Mouse (Mus musculus): ENCODE measurements around the gene Mesp1.
"Not testable (repeated sequence)": the region's sequence is repeated elsewhere in the genome, so short reads cannot be mapped to it uniquely, and the experiment has no call there.

Gene Mesp1

GRCm38 (mm10) chr7:79789812-79790211, 3.8 kb downstream of the Mesp1 start:
- not testable (repeated sequence) for DNase-seq

GRCm38 (mm10) chr7:79786295-79786694, 7.3 kb downstream of the Mesp1 start:
- DNase-seq: peak; percentile 45 to 84

DNA sequence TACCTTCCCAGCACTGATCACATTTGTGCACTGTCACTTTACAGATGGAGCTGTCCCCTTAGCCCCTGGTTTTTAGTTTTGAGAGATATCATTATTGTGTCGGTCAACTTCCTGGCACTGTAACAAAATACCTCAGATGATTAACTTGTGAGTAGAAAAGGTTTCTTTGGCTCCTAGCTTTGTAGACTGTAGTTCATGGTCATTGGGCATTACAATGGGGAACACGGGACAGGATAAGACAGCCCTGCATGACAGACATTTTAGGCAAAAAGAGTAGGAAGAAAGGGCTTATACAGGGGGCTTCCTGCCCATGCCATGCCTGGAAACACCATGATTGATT, 11.1 kb downstream of the Mesp1 start:
- DNase-seq: no peak

DNA sequence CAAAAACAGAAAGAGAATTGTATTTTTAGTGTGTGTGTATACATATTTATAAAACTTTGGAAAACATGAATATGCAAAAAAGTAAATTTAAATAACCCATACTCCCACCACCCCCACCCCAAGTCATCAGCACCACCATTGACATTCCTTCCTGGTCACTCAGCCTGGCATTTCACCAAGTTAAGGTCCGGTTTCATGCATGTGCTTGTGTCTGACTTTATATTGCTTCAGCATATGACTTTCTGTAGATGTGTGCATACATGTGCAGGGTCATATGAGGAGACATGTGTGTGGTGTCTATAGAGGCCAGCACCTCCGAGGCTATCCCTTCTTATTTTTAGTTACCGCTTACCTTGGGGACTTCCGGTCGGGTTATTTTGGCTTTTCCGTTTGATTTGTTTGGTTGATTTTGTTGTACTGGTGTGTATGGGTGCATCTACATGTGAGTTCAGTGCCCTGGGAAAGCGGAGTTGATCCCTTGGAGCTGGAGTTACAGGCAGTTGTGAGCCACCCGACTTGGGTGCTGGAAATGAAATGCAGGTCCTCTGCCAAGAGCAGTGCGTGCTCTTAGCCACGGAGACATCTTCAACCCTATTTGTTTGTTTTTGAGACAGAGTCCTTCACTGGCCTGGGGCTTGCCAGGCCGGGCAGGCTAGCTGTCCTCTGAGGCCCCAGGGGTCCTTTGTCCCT, 11.6 kb downstream of the Mesp1 start:
- DNase-seq: peak in 1 of 2 experiments; percentile 23

- peak; percentile 64 to 84 for DNase-seq
Measured at GRCm38 (mm10) chr7:79780647-79781626, 12.7 kb downstream of the Mesp1 start.

DNA sequence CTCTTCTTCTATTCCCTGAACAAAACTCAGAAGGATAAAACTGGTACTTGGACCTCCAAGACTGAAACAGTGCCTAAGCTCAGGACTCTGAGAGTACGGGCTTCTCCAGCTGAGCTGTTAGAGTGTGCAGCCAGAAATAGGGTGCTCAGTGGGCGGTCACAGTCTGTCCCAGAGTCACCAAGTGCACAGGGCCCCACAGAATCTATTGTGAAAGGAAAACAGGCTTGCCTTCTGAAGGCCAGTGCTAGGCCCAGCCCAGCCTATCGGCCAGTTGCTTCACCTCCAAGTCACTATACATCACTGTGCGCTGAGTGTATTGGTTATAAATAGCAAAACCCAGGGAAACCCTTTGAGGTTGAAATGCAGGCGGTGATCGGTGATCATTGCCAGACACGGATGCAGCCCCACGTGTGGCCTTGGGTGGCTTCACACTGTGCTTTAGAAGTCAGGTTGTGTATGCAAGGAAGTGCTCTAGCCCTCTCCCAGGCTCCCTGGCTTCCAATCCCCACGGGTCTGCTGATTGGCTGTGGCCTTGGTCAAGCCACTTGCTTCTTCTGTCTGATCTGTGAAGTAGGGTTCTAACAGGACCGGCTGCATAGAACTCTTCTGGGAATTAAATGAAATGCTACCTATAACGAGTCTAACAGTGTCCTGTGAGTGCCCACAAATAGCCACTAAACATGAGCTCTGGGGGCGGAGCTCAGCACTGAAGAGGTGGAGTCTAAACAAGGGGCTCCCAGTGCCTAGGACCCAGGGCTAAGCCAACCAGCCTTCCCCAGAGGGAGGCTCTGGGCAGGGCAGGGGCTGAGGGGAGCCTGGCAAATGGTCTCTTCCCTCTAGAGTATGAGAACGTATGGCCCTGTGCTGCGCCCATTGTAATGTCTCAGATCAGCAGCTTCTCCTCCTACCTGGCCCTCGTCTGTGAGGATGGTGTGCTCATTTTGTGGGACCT, 21.8 kb downstream of the Mesp1 start:
- DNase-seq: no peak

GRCm38 (mm10) chr7:79769664-79770063, 23.9 kb downstream of the Mesp1 start:
- DNase-seq: no peak

DNA sequence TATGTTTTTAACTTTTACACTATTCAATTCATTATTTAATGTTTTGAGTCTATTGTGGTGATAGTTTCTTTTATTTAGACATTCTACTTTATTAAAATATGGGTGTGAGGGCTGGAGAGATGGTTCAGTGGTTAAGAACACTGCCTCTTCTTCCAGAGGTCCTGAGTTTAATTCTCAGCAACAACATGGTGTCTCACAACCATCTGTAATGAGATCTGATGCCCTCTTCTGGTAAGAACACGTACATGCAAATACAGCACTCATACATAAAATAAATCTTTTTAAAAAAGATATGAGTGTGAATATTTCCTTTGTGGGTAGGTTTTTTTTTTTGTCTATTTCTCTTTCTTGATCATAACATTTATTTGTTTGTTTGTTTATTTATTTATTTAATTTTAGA, 27.6 kb downstream of the Mesp1 start:
- no peak for DNase-seq

GRCm38 (mm10) chr7:79762106-79762505, 31.5 kb downstream of the Mesp1 start:
- DNase-seq: no peak

DNA sequence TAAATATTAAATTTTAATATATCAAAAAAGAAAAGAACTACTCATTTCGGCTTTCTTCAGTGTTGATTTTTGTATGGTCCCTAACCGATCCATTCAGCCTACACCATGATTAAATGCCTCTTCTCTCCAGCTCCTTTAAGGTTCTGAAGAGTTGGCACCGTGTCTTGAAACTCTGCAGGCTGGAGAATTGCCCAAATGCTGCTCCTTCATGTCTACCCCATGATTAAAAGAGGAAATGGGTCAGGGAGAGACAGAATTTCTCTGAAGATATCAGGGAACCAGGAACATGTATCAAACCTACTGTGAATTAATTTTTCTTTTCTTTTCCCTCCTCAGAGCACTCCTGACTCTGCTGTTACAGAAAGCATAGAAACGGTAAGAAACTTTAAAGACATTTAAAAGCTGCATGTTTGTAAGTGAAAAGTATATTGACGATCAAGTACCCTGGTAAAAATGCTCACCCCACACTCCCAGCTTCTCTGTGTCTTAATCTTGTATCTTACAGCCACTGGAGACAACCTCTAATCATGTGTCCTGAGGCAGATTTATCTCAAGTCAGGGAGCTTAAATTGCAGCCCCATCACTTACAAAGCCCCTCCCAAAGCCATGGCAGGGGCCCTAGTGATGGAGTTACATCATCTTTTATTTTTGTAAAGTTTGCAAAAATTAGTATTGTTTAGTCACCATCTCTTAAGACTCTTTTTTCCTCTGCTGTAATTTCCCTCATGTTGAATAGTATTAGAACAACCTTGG, 32.3 kb downstream of the Mesp1 start:
- DNase-seq: no peak

DNA sequence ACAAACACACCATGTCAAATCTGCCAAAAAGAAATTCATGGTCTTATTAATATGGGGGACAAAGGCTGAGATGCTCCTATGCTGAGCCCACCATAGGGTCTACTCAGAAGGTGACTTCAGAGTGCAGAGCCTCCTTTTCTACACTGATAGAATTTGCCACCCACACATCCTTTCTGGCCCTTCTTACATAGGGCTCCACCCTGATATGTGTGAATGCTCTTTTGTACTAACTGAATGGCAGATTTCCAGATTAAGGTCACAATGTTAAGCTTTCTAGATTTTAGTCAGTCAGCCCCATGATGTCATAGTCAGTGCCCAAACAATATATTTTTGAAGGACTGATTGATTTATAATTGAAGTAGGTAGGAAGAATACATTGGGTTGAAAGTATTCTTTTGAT, 33.8 kb downstream of the Mesp1 start:
- DNase-seq: no peak

GRCm38 (mm10) chr7:79758176-79758575, 35.4 kb downstream of the Mesp1 start:
- DNase-seq: no peak

DNA sequence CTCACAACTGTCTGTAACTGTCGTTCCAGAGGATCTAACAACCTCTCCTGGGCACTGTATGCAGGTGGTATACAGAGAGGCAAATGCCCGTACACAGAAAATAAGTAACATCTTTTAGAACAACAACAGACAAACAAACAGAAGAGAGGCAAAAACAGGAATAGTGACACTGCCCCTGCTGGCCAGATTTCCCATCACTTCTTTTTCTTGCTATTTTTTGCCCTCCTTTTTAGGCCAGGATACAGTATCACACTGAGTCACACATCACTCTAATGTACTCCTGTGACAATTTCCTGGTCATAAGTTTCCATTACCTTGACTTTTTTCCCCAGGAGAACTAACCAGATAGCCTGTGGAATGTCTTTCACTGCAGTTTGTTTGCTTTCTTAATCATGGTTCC, 37.3 kb downstream of the Mesp1 start:
- no peak for DNase-seq

DNA sequence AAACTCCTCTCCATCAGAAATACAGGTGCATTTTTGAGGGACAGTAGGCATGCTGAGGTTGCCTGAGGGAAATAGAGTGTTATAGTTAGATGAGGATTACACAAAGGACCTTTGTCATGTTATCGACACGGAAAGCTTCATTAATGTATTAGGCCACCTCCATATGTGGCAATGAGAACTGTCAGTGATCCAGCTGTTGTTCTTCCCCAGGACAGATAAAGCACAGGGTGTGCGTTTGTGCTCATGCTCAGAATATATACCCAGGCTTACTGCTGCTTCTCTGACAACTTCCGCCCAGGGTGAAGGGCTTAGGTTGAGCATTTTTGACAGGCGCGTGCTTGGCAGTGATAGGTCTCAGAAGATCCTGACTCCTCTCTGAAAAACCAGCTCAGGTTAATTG, 44.1 kb downstream of the Mesp1 start:
- no peak for DNase-seq

- no peak for DNase-seq
Measured at GRCm38 (mm10) chr7:79747659-79748058, 45.9 kb downstream of the Mesp1 start.

GRCm38 (mm10) chr7:79744585-79744984, 49.0 kb downstream of the Mesp1 start:
- no peak for DNase-seq

DNA sequence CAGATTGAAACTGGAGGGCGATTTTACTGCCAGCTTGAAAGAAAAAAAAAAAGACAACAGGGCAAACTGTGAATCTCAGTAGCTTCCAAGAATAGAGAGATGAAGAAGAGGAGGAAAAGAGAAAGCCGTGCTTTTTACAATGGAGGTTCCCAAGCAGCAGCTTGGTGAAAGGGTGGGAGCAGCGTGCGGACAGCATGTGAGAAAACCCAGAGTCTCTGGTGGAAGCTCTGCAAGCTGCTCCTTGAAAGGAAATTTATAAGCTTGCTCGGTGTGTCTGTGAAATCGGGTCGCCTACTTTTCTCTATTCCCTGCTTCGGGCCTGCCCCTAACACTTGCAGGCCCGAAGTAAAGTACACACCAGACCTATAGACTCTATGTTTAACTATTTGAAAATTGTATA, 49.5 kb downstream of the Mesp1 start:
- DNase-seq: no peak

DNA sequence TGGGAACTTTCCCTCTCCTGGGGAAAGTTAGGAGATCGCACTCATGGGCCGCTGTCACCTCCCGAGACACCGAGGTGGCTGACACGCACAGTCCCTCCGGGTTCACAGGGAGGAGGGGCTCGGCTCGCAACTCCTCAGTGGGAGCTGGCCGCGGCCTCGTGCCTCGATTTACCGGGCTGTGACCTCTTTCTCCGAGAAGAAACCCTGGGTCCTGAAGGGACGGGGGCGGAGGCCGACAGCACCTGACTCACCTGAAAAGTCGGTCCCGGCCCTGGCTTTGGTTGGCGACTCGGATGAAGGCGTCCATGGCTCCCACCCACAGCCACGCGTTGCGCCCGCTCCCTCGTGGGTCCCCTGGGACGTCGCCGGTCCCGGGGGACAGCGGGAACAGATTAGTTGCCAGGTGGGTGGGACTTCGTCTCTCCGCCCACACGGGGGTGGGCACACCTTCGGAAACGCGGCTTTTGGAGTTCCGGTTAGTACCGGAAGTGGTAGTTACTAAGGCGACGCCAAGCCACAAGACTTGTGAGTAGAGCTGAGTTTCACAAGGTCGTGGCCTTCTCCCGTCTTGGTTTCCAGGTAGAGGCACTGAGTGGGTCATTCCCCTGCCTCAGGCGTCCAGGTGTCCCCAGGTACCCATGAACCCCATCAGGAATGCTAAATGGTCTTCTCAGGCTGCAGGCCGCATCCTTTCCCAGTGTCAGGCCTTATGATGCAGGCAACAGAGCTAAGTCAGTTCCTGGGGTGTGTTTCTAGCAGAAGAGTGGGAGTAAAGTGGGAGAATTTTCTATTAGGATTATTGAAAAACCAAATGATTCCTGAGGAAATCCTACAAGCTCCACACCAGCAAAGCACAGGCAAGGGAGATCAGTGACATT, 50.7 kb downstream of the Mesp1 start, which contains the start of the genes Pex11a and Wdr93:
Gene Pex11a (minus strand): TSS at position 473 of the 878 bp plus-strand sequence.
Gene Wdr93 (plus strand): TSS at position 505 of the 878 bp plus-strand sequence.
- DNase-seq: peak; percentile 86 to 88

DNA sequence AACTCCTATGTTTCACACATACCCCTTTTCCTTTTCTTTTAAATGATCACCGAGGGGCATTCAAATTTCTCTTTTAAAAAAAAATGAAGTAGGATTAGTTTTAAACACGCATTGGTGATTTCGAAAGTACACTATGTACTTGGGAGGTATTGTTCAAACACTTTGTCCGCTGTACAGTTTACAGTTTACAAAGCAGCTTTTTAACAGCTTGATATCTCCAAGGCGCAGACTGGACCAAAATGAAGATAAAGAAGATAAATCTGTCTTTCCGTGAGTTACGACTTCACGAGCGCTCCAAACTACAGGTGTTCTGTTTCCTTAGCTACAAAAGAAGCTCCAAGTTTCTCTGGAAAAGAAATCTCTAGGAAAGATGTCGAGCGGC, 51.3 kb downstream of the Mesp1 start:
- DNase-seq: no peak

All from kidney, adult 8-10 months (tissue).